ENCODE assay signal across 8 mouse cellular contexts in genomic region chr7:35025409-35026275, GRCm38 (mm10). TPM values are rescaled to one million over a fixed set of nuclear protein-coding genes. Genes with fewer than 3 reads are reported as not detected.
A peak's percentile ranks its signal among the peaks of the same experiment; 100 is the strongest.
DNase-seq lines count a peak whose midpoint lies in the region; ATAC-seq and TF ChIP-seq lines count a peak whose summit lies in the region.

No protein-coding gene starts in this region.

- WGBS in bone marrow, adult 2 months = 48% methylated on average over 5 of the region's 5 CpGs
- 39% methylated on average over 5 of the region's 5 CpGs for WGBS in heart, embryonic 12.5 days
- 40% methylated on average over 5 of the region's 5 CpGs for WGBS in liver, embryonic 13.5 days (ENCODE audit: insufficient replicate concordance)
- WGBS in stomach, embryonic 16.5 days = 50% methylated on average over 5 of the region's 5 CpGs

- no peak overlapping the region for H3K4me3 ChIP-seq in bone marrow, adult 2 months (replicated peaks; ENCODE audit: control insufficient read depth, low read depth, low read length)
- no peak overlapping the region for H3K4me3 ChIP-seq in embryonic fibroblast, embryonic 13.5 days (ENCODE audit: insufficient read depth, low read length)
- H3K4me3 ChIP-seq in heart, embryonic 12.5 days = no peak overlapping the region
- no peak overlapping the region for H3K4me3 ChIP-seq in liver, embryonic 13.5 days (replicated peaks)
- no peak overlapping the region for H3K4me3 ChIP-seq in stomach, embryonic 16.5 days (replicated peaks; ENCODE audit: low read length)

- peaks cover 6% of the 10 kb centered on the region for H3K4me1 ChIP-seq in bone marrow, adult 2 months (ENCODE audit: control insufficient read depth, insufficient read depth, low read length)
- H3K4me1 ChIP-seq in embryonic fibroblast, embryonic 13.5 days (ENCODE audit: control insufficient read depth, insufficient read depth, low read length) = no peaks in the 10 kb centered on the region
- H3K4me1 ChIP-seq in heart, embryonic 12.5 days (replicated peaks) = peaks cover 8% of the 10 kb centered on the region; the same call in 1 of the 2 replicates
- peaks cover 35% of the 10 kb centered on the region for H3K4me1 ChIP-seq in liver, embryonic 13.5 days (replicated peaks)
- peaks cover 2% of the 10 kb centered on the region; the same call in 1 of the 2 replicates for H3K4me1 ChIP-seq in stomach, embryonic 16.5 days (ENCODE audit: control insufficient read depth, insufficient read depth, low read length)

- peak; percentile 99 for TF ChIP-seq CTCF in bone marrow, adult 2 months (IDR thresholded peaks at IDR 0.05; ENCODE audit: control insufficient read depth, insufficient read depth, low read length)
- TF ChIP-seq CTCF in embryonic fibroblast, embryonic 13.5 days (IDR thresholded peaks at IDR 0.05; ENCODE audit: borderline replicate concordance, insufficient read depth, low read length) = peak; percentile 97

- ATAC-seq in heart, embryonic 12.5 days (ENCODE audit: insufficient number of reproducible peaks, low FRiP score) = peak; percentile 48; the same call in 1 of the 2 replicates
- peak; percentile 43 for ATAC-seq in liver, embryonic 13.5 days (ENCODE audit: low read depth)
- peak; percentile 11; the same call in 1 of the 2 replicates for ATAC-seq in stomach, embryonic 16.5 days (ENCODE audit: insufficient read depth, low FRiP score)

- TF ChIP-seq POLR2A in bone marrow, adult 2 months (IDR thresholded peaks at IDR 0.05; ENCODE audit: borderline replicate concordance, control insufficient read depth, low read depth, low read length) = no peak
- no peak for TF ChIP-seq POLR2A in embryonic fibroblast, embryonic 13.5 days (IDR thresholded peaks at IDR 0.05; ENCODE audit: low read depth, low read length)

- H3K4me2 ChIP-seq in heart, embryonic 12.5 days = no peak overlapping the region
- no peak overlapping the region for H3K4me2 ChIP-seq in liver, embryonic 13.5 days
- no peak overlapping the region for H3K4me2 ChIP-seq in stomach, embryonic 16.5 days (ENCODE audit: low read depth, low read length)

- H3K27ac ChIP-seq in bone marrow, adult 2 months (ENCODE audit: control insufficient read depth, insufficient read depth, low read depth, low read length, poor library complexity) = no peak overlapping the region
- no peak overlapping the region for H3K27ac ChIP-seq in embryonic fibroblast, embryonic 13.5 days (ENCODE audit: insufficient read depth, low read length)
- H3K27ac ChIP-seq in heart, embryonic 12.5 days (ENCODE audit: poor library complexity, severe bottlenecking) = no peak overlapping the region
- no peak overlapping the region for H3K27ac ChIP-seq in liver, embryonic 13.5 days
- H3K27ac ChIP-seq in stomach, embryonic 16.5 days (ENCODE audit: low read length) = no peak overlapping the region

- peak; percentile 82 for DNase-seq in CD4-positive, CD25-positive, alpha-beta regulatory T cell, adult 2 months (ENCODE audit: low read depth, low spot score)
- peak; percentile 80 to 89 for DNase-seq in kidney, postnatal 25 days
- DNase-seq in liver, embryonic 13.5 days = peak; percentile 47
- DNase-seq in natural killer cell, adult 2 months (ENCODE audit: low spot score in 2 of 2) = peak; percentile 46 to 66

- no peak overlapping the region for H3K9ac ChIP-seq in heart, embryonic 12.5 days
- no peak overlapping the region for H3K9ac ChIP-seq in liver, embryonic 13.5 days
- no peak overlapping the region for H3K9ac ChIP-seq in stomach, embryonic 16.5 days (ENCODE audit: low read length)

- H3K36me3 ChIP-seq in heart, embryonic 12.5 days = peaks cover 9% of the 10 kb centered on the region; the same call in 1 of the 2 replicates
- no peaks in the 10 kb centered on the region for H3K36me3 ChIP-seq in liver, embryonic 13.5 days
- no peaks in the 10 kb centered on the region for H3K36me3 ChIP-seq in stomach, embryonic 16.5 days (ENCODE audit: control insufficient read depth, insufficient read depth, low read length)

- H3K27me3 ChIP-seq in heart, embryonic 12.5 days (replicated peaks) = no peaks in the 10 kb centered on the region
- no peaks in the 10 kb centered on the region for H3K27me3 ChIP-seq in liver, embryonic 13.5 days
- H3K27me3 ChIP-seq in stomach, embryonic 16.5 days (ENCODE audit: control insufficient read depth, insufficient read depth, low read length) = no peaks in the 10 kb centered on the region

- no peaks in the 10 kb centered on the region for H3K9me3 ChIP-seq in heart, embryonic 12.5 days (replicated peaks)
- no peaks in the 10 kb centered on the region for H3K9me3 ChIP-seq in liver, embryonic 13.5 days (replicated peaks)
- no peaks in the 10 kb centered on the region for H3K9me3 ChIP-seq in stomach, embryonic 16.5 days (replicated peaks; ENCODE audit: control insufficient read depth, low read length)

RNA-seq across cellular contexts. Expression of gene Cebpg, which starts 30.7 kb away (rescaled TPM):
- 15.2 and 18.2 TPM in 2 replicates for polyA plus RNA-seq in bone marrow, adult 2 months (2011; ENCODE audit: insufficient read depth, insufficient read length, low replicate concordance, missing spikeins)
- polyA plus RNA-seq in embryonic fibroblast, embryonic 13.5 days (2011; ENCODE audit: insufficient read length, low read depth, missing spikeins) = 37.7 and 54.7 TPM in 2 replicates
- 23.6 and 26.3 TPM in 2 replicates for polyA plus RNA-seq in heart, embryonic 12.5 days (2016; fragmentation: Nextera tagmentation; extraction: Ambion mirVana)
- 18.8 and 21.8 TPM in 2 replicates for polyA plus RNA-seq in liver, embryonic 13.5 days (2015; fragmentation: Nextera tagmentation; extraction: Ambion mirVana)
- 26.1 and 27.4 TPM in 2 replicates for polyA plus RNA-seq in stomach, embryonic 16.5 days (2015; fragmentation: Nextera tagmentation; extraction: Ambion mirVana)
